Mouse (Mus musculus): ENCODE measurements around the gene Mapre1. TPM values are rescaled to one million over a fixed set of nuclear protein-coding genes. Genes with fewer than 3 reads are reported as not detected.
"Not testable (repeated sequence)": the region's sequence is repeated elsewhere in the genome, so short reads cannot be mapped to it uniquely, and the experiment has no call there.

Gene Mapre1
- polyA plus RNA-seq, 1 experiment: 62.0 TPM

GRCm38 (mm10) chr2:153778638-153779362 is 37.7 kb downstream of the Mapre1 start:
- no peak overlapping the region for H3K4me3 ChIP-seq (ENCODE audit: insufficient read depth, poor library complexity, severe bottlenecking)
- H3K79me3 ChIP-seq (ENCODE audit: low read depth): no peaks in the 10 kb centered on the region
- TF ChIP-seq CEBPB (IDR thresholded peaks at IDR 0.05; ENCODE audit: low read depth): no peak
- TF ChIP-seq CTCF (IDR thresholded peaks at IDR 0.05; ENCODE audit: control insufficient read depth, insufficient read depth, insufficient read length): no peak
- no peak for TF ChIP-seq MYOD1 (IDR thresholded peaks at IDR 0.05; ENCODE audit: control insufficient read depth, insufficient read length, low read depth)
- TF ChIP-seq MAX (IDR thresholded peaks at IDR 0.05): no peak
- TF ChIP-seq MYOG (IDR thresholded peaks at IDR 0.05; ENCODE audit: control insufficient read depth, extremely low read depth, insufficient read length): no peak
- TF ChIP-seq USF1 (IDR thresholded peaks at IDR 0.05; ENCODE audit: low read depth): no peak
- no peak for TF ChIP-seq FOSL1 (IDR thresholded peaks at IDR 0.05; ENCODE audit: insufficient read depth, low read length, poor library complexity, severe bottlenecking)
- H3K27me3 ChIP-seq (ENCODE audit: control insufficient read depth, insufficient read depth, insufficient read length): no peaks in the 10 kb centered on the region
- no peaks in the 10 kb centered on the region for H3K79me2 ChIP-seq (ENCODE audit: control insufficient read depth, insufficient read depth)
- peaks cover 12% of the 10 kb centered on the region for H3K36me3 ChIP-seq (ENCODE audit: control insufficient read depth, insufficient read depth)
- no peak overlapping the region for H3ac ChIP-seq (ENCODE audit: control insufficient read depth, insufficient read length, low read depth)

DNA sequence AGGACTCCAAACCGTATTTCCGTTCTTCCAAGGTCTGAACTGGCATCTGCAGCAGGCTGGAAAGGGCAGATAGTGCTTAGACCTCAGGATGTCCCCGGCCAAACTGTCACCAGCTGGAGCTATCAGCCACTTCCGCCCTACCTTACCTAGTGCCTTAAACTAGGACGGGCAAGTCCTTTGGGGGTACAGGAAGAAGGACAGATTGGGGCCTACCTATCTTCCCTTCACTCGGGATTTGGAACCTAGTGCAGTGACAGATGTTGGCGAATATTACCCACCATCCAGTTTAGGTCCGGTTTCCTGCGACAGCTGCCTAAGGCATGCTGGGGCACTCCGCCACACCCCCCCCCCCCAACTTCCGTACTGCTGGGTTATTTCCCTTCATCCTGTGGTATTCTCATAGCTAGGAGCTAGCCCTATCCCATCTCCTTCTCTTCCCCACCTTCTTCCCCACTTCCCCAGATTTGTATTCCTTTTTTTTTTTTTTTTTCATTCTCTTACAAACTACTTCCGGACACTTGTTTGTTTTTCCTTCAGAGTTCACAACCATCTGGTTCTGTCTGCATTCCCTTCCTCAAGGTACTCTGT is 38.4 kb downstream of the Mapre1 start, which contains the start of gene Efcab8:
Gene Efcab8, plus strand, starts transcription at position 538 of the 588 bp plus-strand sequence.
- TF ChIP-seq MYOD1 (IDR thresholded peaks at IDR 0.05; ENCODE audit: control insufficient read depth, insufficient read length, low read depth) (no peak), USF1 (IDR thresholded peaks at IDR 0.05; ENCODE audit: low read depth) (no peak), CTCF (IDR thresholded peaks at IDR 0.05; ENCODE audit: control insufficient read depth, insufficient read depth, insufficient read length) (no peak), CEBPB (IDR thresholded peaks at IDR 0.05; ENCODE audit: low read depth) (no peak), FOSL1 (IDR thresholded peaks at IDR 0.05; ENCODE audit: insufficient read depth, low read length, poor library complexity, severe bottlenecking) (no peak), MAX (IDR thresholded peaks at IDR 0.05) (no peak), MYOG (IDR thresholded peaks at IDR 0.05; ENCODE audit: control insufficient read depth, extremely low read depth, insufficient read length) (no peak)
- Histone ChIP-seq H3K4me3 (ENCODE audit: insufficient read depth, poor library complexity, severe bottlenecking) (no peak within 1 kb of the TSS), H3K27me3 (ENCODE audit: control insufficient read depth, insufficient read depth, insufficient read length) (no peaks in the 10 kb centered on the region), H3K79me3 (ENCODE audit: low read depth) (no peaks in the 10 kb centered on the region), H3K36me3 (ENCODE audit: control insufficient read depth, insufficient read depth) (peaks cover 12% of the 10 kb centered on the region), H3ac (ENCODE audit: control insufficient read depth, insufficient read length, low read depth) (no peak within 1 kb of the TSS), H3K79me2 (ENCODE audit: control insufficient read depth, insufficient read depth) (no peaks in the 10 kb centered on the region)

- Histone ChIP-seq H3K27me3 (ENCODE audit: control insufficient read depth, insufficient read depth, insufficient read length) (no peaks in the 10 kb centered on the region), H3K79me3 (ENCODE audit: low read depth) (no peaks in the 10 kb centered on the region), H3ac (ENCODE audit: control insufficient read depth, insufficient read length, low read depth) (no peak overlapping the region), H3K79me2 (ENCODE audit: control insufficient read depth, insufficient read depth) (no peaks in the 10 kb centered on the region), H3K4me3 (ENCODE audit: insufficient read depth, poor library complexity, severe bottlenecking) (no peak overlapping the region), H3K36me3 (ENCODE audit: control insufficient read depth, insufficient read depth) (peaks cover 6% of the 10 kb centered on the region)
- no peak for TF ChIP-seq FOSL1 (IDR thresholded peaks at IDR 0.05; ENCODE audit: insufficient read depth, low read length, poor library complexity, severe bottlenecking)
These were observed 40.1 kb downstream of the Mapre1 start for GRCm38 (mm10) chr2:153781181-153781580.

- no peaks in the 10 kb centered on the region for H3K79me3 ChIP-seq (ENCODE audit: low read depth)
- no peak overlapping the region for H3K4me3 ChIP-seq (ENCODE audit: insufficient read depth, poor library complexity, severe bottlenecking)
- H3K27me3 ChIP-seq (ENCODE audit: control insufficient read depth, insufficient read depth, insufficient read length): no peaks in the 10 kb centered on the region
- no peak for TF ChIP-seq CTCF (IDR thresholded peaks at IDR 0.05; ENCODE audit: control insufficient read depth, insufficient read depth, insufficient read length)
- TF ChIP-seq USF1 (IDR thresholded peaks at IDR 0.05; ENCODE audit: low read depth): no peak
- TF ChIP-seq MYOG (IDR thresholded peaks at IDR 0.05; ENCODE audit: control insufficient read depth, extremely low read depth, insufficient read length): no peak
- TF ChIP-seq MAX (IDR thresholded peaks at IDR 0.05): no peak
- TF ChIP-seq MYOD1 (IDR thresholded peaks at IDR 0.05; ENCODE audit: control insufficient read depth, insufficient read length, low read depth): no peak
- H3K36me3 ChIP-seq (ENCODE audit: control insufficient read depth, insufficient read depth): no peaks in the 10 kb centered on the region
- no peaks in the 10 kb centered on the region for H3K79me2 ChIP-seq (ENCODE audit: control insufficient read depth, insufficient read depth)
- no peak overlapping the region for H3ac ChIP-seq (ENCODE audit: control insufficient read depth, insufficient read length, low read depth)
These were observed 43.6 kb downstream of the Mapre1 start for GRCm38 (mm10) chr2:153784668-153785067.

GRCm38 (mm10) chr2:153793366-153793765 is 52.3 kb downstream of the Mapre1 start:
- H3K4me3 ChIP-seq (ENCODE audit: insufficient read depth, poor library complexity, severe bottlenecking): no peak overlapping the region
- H3K27me3 ChIP-seq (ENCODE audit: control insufficient read depth, insufficient read depth, insufficient read length): no peaks in the 10 kb centered on the region
- no peaks in the 10 kb centered on the region for H3K36me3 ChIP-seq (ENCODE audit: control insufficient read depth, insufficient read depth)
- H3ac ChIP-seq (ENCODE audit: control insufficient read depth, insufficient read length, low read depth): no peak overlapping the region
- H3K79me3 ChIP-seq (ENCODE audit: low read depth): no peaks in the 10 kb centered on the region
- no peaks in the 10 kb centered on the region for H3K79me2 ChIP-seq (ENCODE audit: control insufficient read depth, insufficient read depth)
- no peak for TF ChIP-seq MYOD1 (IDR thresholded peaks at IDR 0.05; ENCODE audit: control insufficient read depth, insufficient read length, low read depth)
- TF ChIP-seq USF1 (IDR thresholded peaks at IDR 0.05; ENCODE audit: low read depth): no peak
- TF ChIP-seq CEBPB (IDR thresholded peaks at IDR 0.05; ENCODE audit: low read depth): no peak
- no peak for TF ChIP-seq MYOG (IDR thresholded peaks at IDR 0.05; ENCODE audit: control insufficient read depth, extremely low read depth, insufficient read length)
- TF ChIP-seq MAX (IDR thresholded peaks at IDR 0.05): no peak
- no peak for TF ChIP-seq FOSL1 (IDR thresholded peaks at IDR 0.05; ENCODE audit: insufficient read depth, low read length, poor library complexity, severe bottlenecking)
- TF ChIP-seq CTCF (IDR thresholded peaks at IDR 0.05; ENCODE audit: control insufficient read depth, insufficient read depth, insufficient read length): no peak

- Histone ChIP-seq H3K27me3 (ENCODE audit: control insufficient read depth, insufficient read depth, insufficient read length) (no peaks in the 10 kb centered on the region), H3ac (ENCODE audit: control insufficient read depth, insufficient read length, low read depth) (no peak overlapping the region), H3K4me3 (ENCODE audit: insufficient read depth, poor library complexity, severe bottlenecking) (no peak overlapping the region), H3K79me3 (ENCODE audit: low read depth) (no peaks in the 10 kb centered on the region), H3K79me2 (ENCODE audit: control insufficient read depth, insufficient read depth) (no peaks in the 10 kb centered on the region), H3K36me3 (ENCODE audit: control insufficient read depth, insufficient read depth) (no peaks in the 10 kb centered on the region)
- TF ChIP-seq CTCF (IDR thresholded peaks at IDR 0.05; ENCODE audit: control insufficient read depth, insufficient read depth, insufficient read length) (no peak), FOSL1 (IDR thresholded peaks at IDR 0.05; ENCODE audit: insufficient read depth, low read length, poor library complexity, severe bottlenecking) (no peak), MYOG (IDR thresholded peaks at IDR 0.05; ENCODE audit: control insufficient read depth, extremely low read depth, insufficient read length) (no peak), USF1 (IDR thresholded peaks at IDR 0.05; ENCODE audit: low read depth) (no peak), MYOD1 (IDR thresholded peaks at IDR 0.05; ENCODE audit: control insufficient read depth, insufficient read length, low read depth) (no peak), CEBPB (IDR thresholded peaks at IDR 0.05; ENCODE audit: low read depth) (no peak), MAX (IDR thresholded peaks at IDR 0.05) (no peak)
These were observed 54.0 kb downstream of the Mapre1 start for GRCm38 (mm10) chr2:153795090-153795489.

DNA sequence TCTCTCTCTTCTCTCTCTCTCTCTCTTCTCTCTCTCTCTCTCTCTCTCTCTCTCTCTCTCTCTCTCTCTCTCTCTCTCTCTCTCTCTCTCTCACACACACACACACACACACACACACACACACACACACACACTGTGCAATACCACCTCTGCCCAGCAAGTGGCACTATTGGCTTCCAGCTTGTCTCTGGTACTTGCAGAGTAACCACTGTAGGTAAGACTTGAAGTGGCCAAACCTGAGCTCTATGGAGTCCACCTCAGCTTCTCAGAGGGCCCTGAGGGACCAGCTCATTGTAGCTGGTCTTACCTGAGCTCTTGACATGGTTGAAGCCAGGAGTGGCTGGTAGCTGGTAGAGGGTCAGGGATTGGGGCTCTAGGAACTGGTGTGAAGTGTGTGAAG is 66.4 kb downstream of the Mapre1 start:
- H3K79me3 ChIP-seq (ENCODE audit: low read depth); H3ac ChIP-seq (ENCODE audit: control insufficient read depth, insufficient read length, low read depth); H3K36me3 ChIP-seq (ENCODE audit: control insufficient read depth, insufficient read depth); H3K4me3 ChIP-seq (ENCODE audit: insufficient read depth, poor library complexity, severe bottlenecking); H3K79me2 ChIP-seq (ENCODE audit: control insufficient read depth, insufficient read depth): not testable (repeated sequence)
- H3K27me3 ChIP-seq (ENCODE audit: control insufficient read depth, insufficient read depth, insufficient read length): peaks cover 14% of the 10 kb centered on the region
